Mouse (Mus musculus) limb, embryonic 13.5 days (tissue): ENCODE data around the gene Nt5c. TPM values are rescaled to one million over a fixed set of nuclear protein-coding genes. Genes with fewer than 3 reads are reported as not detected.
"Not testable (repeated sequence)": the region's sequence is repeated elsewhere in the genome, so short reads cannot be mapped to it uniquely, and the experiment has no call there.

Source experiments
- ATAC-seq: fragments of 200-750 bp; cut with Nextera tagmentation; 2 replicates; pipeline ENCODE4 v1.8.0; 2017; ENCODE audit warnings: low read depth, moderate number of reproducible peaks, moderate TSS enrichment; ENCODE audit not compliant: low FRiP score
- H3K27ac ChIP-seq: fragments of 300-500 bp; sonication (generic); 2 replicates; pipeline ENCODE4 v1.5.1; 2015; ENCODE audit warnings: inconsistent platforms, mild to moderate bottlenecking, moderate library complexity
- H3K27me3 ChIP-seq: fragments of 300-500 bp; sonication (generic); 2 replicates; pipeline ENCODE4 v1.6.1; 2015; ENCODE audit warnings: mild to moderate bottlenecking, inconsistent platforms
- H3K36me3 ChIP-seq: fragments of 300-500 bp; sonication (generic); 2 replicates; pipeline ENCODE4 v1.6.1; 2015; ENCODE audit warnings: inconsistent platforms, mild to moderate bottlenecking, moderate library complexity
- H3K4me1 ChIP-seq: fragments of 300-500 bp; sonication (generic); 2 replicates; pipeline ENCODE4 v1.6.1; 2015; ENCODE audit warnings: inconsistent platforms
- H3K4me2 ChIP-seq: fragments of 300-500 bp; sonication (generic); replicated peaks from 2 replicates; pipeline ENCODE4 v1.6.1; 2015; ENCODE audit warnings: inconsistent platforms, mild to moderate bottlenecking, moderate library complexity
- H3K4me3 ChIP-seq: fragments of 300-500 bp; sonication (generic); 2 replicates; pipeline ENCODE4 v1.5.1; 2015; ENCODE audit warnings: moderate library complexity, mild to moderate bottlenecking, inconsistent platforms
- H3K9ac ChIP-seq: fragments of 300-500 bp; sonication (generic); 2 replicates; pipeline ENCODE4 v1.6.1; 2015; ENCODE audit warnings: mild to moderate bottlenecking, inconsistent platforms
- H3K9me3 ChIP-seq: fragments of 300-500 bp; sonication (generic); 2 replicates; pipeline ENCODE4 v1.6.1; 2016; ENCODE audit warnings: inconsistent platforms
- WGBS: fragments of 180-500 bp; shearing (Covaris S2); methylation state at CpG from one replicate; pipeline ENCODE4 v1.1.7; 2015; 5-methylcytosine and 5-hydroxymethylcytosine counted together
- polyA plus RNA-seq: library from polyadenylated mRNA; unstranded; fragments of >200 nt; fragmentation: Nextera tagmentation; extraction: Ambion mirVana; gene quantifications from 2 replicates; pipeline ENCODE4 v1.2.1, GENCODE M21; 2015

Nt5c gene
- polyA plus RNA-seq, 1 experiment from 2014 or later = 65.4 TPM

- H3K9ac ChIP-seq = peak overlapping the region; percentile 43
- peaks cover 31% of the 10 kb centered on the region for H3K4me1 ChIP-seq
- 87% methylated on average over 7 of the region's 7 CpGs for WGBS
- not testable (repeated sequence) for H3K4me3 ChIP-seq, H3K9me3 ChIP-seq, ATAC-seq, H3K36me3 ChIP-seq, H3K27me3 ChIP-seq, H3K27ac ChIP-seq
- H3K4me2 ChIP-seq = peak overlapping the region; percentile 87; the same call in 1 of the 2 replicates
Observed at GRCm38 (mm10) chr11:115477388-115477787, 14.3 kb downstream of the Nt5c start.

GRCm38 (mm10) chr11:115476630-115477029 lies 15.0 kb downstream of the Nt5c start:
- WGBS = 77% methylated on average over 4 of the region's 4 CpGs

GRCm38 (mm10) chr11:115475758-115476237 lies 15.9 kb downstream of the Nt5c start:
- Histone ChIP-seq H3K4me3 (peak overlapping the region; percentile 92), H3K4me2 (peak overlapping the region; percentile 87), H3K9me3 (no peaks in the 10 kb centered on the region), H3K27me3 (no peaks in the 10 kb centered on the region), H3K36me3 (peaks cover 6% of the 10 kb centered on the region; the same call in 1 of the 2 replicates), H3K27ac (no peak overlapping the region), H3K4me1 (peaks cover 31% of the 10 kb centered on the region), H3K9ac (peak overlapping the region; percentile 85)
- ATAC-seq = 0 out of 2 replicates have a peak, but pooled peaks have one; percentile 6
- 4% methylated on average over 28 of the region's 28 CpGs for WGBS

More at GRCm38 (mm10) chr11:115476630-115477029, 15.0 kb downstream of the Nt5c start:
- H3K27me3 ChIP-seq, H3K36me3 ChIP-seq, H3K9me3 ChIP-seq, H3K9ac ChIP-seq, ATAC-seq, H3K27ac ChIP-seq: not testable (repeated sequence)
- peak overlapping the region; percentile 92 for H3K4me3 ChIP-seq
- H3K4me1 ChIP-seq = peaks cover 31% of the 10 kb centered on the region
- peak overlapping the region; percentile 87 for H3K4me2 ChIP-seq

DNA sequence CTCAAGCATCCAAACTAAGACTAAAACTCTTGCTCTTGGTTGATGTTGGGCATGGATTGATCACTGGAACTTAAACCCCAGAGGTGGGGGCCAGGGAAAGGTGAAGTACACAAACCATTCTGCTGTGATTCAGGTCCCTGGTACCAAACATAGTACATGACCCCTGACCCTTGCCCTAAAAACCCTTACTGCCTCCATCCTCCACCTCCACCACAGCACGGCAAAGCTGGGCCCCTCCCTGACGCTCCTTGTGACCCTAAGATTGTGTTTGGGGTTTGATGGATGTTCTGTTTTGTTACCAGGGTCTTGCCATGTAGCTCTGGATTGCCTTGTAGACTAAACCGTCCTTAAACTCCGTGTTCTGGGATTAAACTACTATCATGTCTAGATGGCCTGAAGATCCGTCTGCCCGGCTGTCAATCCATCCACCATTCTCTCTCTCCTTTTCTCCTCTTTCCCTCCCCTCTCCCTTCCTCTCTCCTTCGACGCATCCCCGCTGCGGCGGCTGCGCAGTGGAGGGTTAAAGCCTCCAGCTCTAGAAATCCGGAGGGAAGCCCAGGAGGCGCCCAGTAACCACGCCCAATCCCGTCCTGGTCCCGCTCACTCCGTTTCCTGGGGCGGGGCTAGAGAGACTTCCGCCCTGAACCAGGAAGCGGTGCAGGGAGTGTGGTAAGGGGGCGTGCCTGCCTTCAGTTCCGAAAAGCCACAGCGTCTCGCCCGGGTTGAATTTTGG lies 16.5 kb downstream of the Nt5c start, which contains the start of gene Armc7:
Gene Armc7 (plus strand): TSS at position 643 of the 733 bp plus-strand sequence.
- WGBS = 1% methylated on average over 26 of the region's 26 CpGs

DNA sequence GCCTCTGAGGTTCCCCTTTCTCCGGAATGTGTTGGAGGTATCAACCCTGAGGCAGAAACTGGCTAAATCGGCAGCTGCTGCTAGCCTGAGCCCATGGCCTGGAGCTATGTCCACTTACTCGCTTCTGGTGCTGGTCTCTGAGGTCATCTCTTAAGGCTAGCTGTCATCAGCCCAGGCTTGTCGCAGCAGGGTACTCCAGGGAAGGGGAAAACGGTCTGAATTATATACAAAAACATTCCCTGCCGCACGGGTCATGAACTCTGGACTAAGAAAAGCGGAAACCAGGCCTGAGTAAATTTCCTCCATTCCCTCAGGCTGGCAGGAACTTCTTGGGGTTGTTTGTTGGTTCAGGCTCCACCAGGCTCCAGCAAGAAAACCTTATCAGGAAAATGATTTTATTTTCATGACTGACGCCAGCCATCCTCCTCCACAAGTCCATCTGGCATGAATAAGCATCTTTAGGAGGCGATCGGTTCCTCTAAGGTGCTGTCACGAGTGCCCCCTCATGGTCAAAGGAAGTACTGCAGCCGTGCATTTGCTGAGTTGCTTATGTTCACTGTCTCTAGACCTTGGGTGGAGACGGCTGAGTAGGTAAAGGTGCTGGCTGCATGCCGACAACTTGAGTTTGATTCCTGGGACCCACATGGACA lies 17.9 kb downstream of the Nt5c start:
- no peaks in the 10 kb centered on the region for H3K36me3 ChIP-seq
- H3K27ac ChIP-seq = peak overlapping the region; percentile 44
- peak overlapping the region; percentile 16; the same call in 1 of the 2 replicates for H3K4me3 ChIP-seq
- peak overlapping the region; percentile 39; the same call in 1 of the 2 replicates for H3K9ac ChIP-seq
- H3K9me3 ChIP-seq = no peaks in the 10 kb centered on the region
- 9% methylated on average over 15 of the region's 15 CpGs for WGBS
- no peaks in the 10 kb centered on the region for H3K27me3 ChIP-seq
- peak overlapping the region; percentile 45 for H3K4me2 ChIP-seq
- peak; percentile 29; the same call in 1 of the 2 replicates for ATAC-seq
- peaks cover 31% of the 10 kb centered on the region for H3K4me1 ChIP-seq

More for the DNA sequence above, 16.5 kb downstream of the Nt5c start, which contains the start of gene Armc7:
- Histone ChIP-seq H3K4me2 (peak within 1 kb of the TSS; percentile 87), H3K27me3 (no peaks in the 10 kb centered on the region), H3K36me3 (peaks cover 5% of the 10 kb centered on the region; the same call in 1 of the 2 replicates), H3K9ac (peak within 1 kb of the TSS; percentile 85), H3K27ac (peak within 1 kb of the TSS; percentile 63), H3K4me1 (peaks cover 31% of the 10 kb centered on the region), H3K4me3 (peak within 1 kb of the TSS; percentile 92), H3K9me3 (no peaks in the 10 kb centered on the region)
- ATAC-seq = peak; percentile 94

- 83% methylated on average over 7 of the region's 7 CpGs for WGBS
- no peaks in the 10 kb centered on the region for H3K36me3 ChIP-seq
- no peaks in the 10 kb centered on the region for H3K27me3 ChIP-seq
- no peaks in the 10 kb centered on the region for H3K9me3 ChIP-seq
- peaks cover 31% of the 10 kb centered on the region for H3K4me1 ChIP-seq
- ATAC-seq = no peak
- H3K27ac ChIP-seq = no peak overlapping the region
- no peak overlapping the region for H3K4me2 ChIP-seq
- H3K4me3 ChIP-seq = no peak overlapping the region
- no peak overlapping the region for H3K9ac ChIP-seq
Observed at GRCm38 (mm10) chr11:115472183-115472582, 19.5 kb downstream of the Nt5c start.

DNA sequence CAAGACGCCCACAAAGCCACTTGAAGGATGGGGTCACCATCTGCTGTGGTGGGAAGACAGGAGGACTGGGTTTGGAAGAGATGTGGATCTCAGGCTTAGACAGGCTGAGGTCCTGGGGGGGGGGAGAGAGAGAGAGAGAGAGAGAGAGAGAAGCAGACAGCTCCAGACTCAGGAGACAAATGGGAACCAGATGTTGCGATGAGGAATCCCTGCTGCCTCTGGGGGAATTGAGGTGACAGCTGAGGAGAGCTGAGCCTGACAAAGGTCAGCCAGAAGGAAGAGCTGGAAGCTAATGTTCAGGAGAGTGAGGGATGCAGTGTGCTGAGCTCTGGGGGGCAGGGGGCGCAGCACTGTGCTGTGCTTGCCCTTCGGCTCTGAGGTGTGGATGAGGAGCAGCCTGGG lies 24.4 kb downstream of the Nt5c start:
- Histone ChIP-seq H3K9ac (no peak overlapping the region), H3K27ac (no peak overlapping the region), H3K9me3 (no peaks in the 10 kb centered on the region), H3K4me2 (no peak overlapping the region), H3K4me3 (no peak overlapping the region), H3K4me1 (peaks cover 10% of the 10 kb centered on the region), H3K27me3 (no peaks in the 10 kb centered on the region), H3K36me3 (no peaks in the 10 kb centered on the region)
- peak; percentile 52; the same call in 1 of the 2 replicates for ATAC-seq
- WGBS = 5% methylated on average over 4 of the region's 4 CpGs

DNA sequence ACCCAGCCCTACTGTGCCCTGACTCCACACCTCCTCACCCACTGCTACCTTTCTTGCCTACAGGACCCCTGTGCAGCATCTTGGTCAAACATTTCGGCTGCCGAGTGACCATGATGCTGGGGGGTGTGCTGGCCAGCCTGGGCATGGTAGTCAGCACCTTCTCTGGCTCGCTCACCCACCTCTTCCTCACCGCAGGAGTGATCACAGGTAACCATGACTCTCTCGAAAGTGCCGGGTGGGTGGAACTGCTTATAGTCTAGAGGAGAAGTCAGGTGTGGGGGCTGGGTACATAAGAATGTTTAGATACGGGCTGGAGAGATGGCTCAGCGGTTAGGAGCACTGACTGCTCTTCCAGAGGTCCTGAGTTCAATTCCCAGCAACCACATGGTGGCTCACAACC lies 26.8 kb downstream of the Nt5c start:
- H3K27me3 ChIP-seq = 0 out of 2 replicates have a peak, but pooled peaks cover 4% of the 10 kb centered on the region
- no peak overlapping the region for H3K4me3 ChIP-seq
- no peak for ATAC-seq
- WGBS = 88% methylated on average over 8 of the region's 8 CpGs
- H3K27ac ChIP-seq = no peak overlapping the region
- peaks cover 16% of the 10 kb centered on the region for H3K4me1 ChIP-seq
- no peak overlapping the region for H3K4me2 ChIP-seq
- H3K36me3 ChIP-seq = no peaks in the 10 kb centered on the region
- H3K9ac ChIP-seq = no peak overlapping the region
- no peaks in the 10 kb centered on the region for H3K9me3 ChIP-seq

- H3K27ac ChIP-seq = no peak overlapping the region
- ATAC-seq = no peak
- H3K4me3 ChIP-seq = no peak overlapping the region
- no peaks in the 10 kb centered on the region for H3K9me3 ChIP-seq
- peaks cover 16% of the 10 kb centered on the region for H3K4me1 ChIP-seq
- H3K4me2 ChIP-seq = no peak overlapping the region
- WGBS = 57% methylated on average over 11 of the region's 11 CpGs
- H3K27me3 ChIP-seq = 0 out of 2 replicates have a peak, but pooled peaks cover 4% of the 10 kb centered on the region
- H3K36me3 ChIP-seq = no peaks in the 10 kb centered on the region
- no peak overlapping the region for H3K9ac ChIP-seq
Observed at GRCm38 (mm10) chr11:115463397-115463796, 28.3 kb downstream of the Nt5c start.

DNA sequence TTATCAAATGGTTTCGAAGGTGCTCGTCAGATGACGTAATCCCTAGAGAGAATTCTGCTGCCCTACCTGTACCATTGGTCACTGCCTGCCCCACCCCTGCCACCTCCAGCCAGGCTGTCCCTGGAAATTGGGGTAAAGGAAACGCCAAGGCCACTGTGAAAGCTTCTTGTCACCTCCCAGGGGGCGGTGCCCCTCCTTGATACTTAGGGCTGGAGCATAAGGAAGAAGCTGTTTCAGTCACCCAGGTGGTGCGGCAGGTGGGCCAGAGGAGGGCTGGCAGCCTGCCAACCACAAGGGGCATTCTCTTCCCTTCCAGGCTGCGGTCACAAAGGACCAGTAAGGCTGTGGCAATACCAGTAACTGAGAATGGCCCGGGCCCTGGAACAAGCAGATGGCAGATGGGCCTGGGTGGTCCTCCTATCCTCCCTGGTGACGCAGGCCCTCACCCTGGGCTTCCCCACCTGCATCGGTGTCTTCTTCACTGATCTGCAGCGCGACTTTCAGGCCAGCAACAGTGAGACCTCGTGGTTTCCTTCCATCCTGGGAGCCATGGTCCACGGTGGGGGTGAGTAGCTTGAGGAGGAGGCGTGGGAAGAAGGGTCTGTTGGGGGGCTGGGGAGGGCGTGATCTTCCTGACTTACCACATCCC lies 29.3 kb downstream of the Nt5c start, which contains the start of gene Slc16a5:
Gene Slc16a5 (plus strand): TSS at position 232 of the 649 bp plus-strand sequence.
- ATAC-seq = no peak
- Histone ChIP-seq H3K4me2 (no peak within 1 kb of the TSS), H3K27ac (no peak within 1 kb of the TSS), H3K4me1 (peaks cover 14% of the 10 kb centered on the region), H3K36me3 (no peaks in the 10 kb centered on the region), H3K9ac (no peak within 1 kb of the TSS), H3K27me3 (0 out of 2 replicates have a peak, but pooled peaks cover 4% of the 10 kb centered on the region), H3K4me3 (no peak within 1 kb of the TSS), H3K9me3 (no peaks in the 10 kb centered on the region)
- 71% methylated on average over 16 of the region's 16 CpGs for WGBS

DNA sequence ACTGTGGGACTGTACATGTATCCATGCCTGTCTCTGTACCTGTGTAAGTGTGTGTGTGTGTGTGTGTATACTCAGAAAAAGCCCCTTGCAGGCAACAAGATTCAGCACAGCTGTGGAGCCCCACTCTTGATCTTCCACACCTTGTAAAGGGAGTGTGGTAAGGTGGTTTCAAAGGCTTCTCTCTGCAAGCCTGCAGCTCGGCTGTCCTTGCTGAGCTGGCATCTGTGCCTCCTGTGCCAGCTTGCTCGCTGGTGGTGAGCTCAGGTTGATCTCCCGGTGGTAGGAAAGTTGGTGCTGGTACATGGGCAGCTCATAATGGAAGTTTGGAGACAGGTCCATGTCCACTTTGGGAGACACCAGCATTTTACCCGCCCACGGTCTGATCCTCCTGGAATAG lies 29.8 kb downstream of the Nt5c start:
- no peak for ATAC-seq
- no peak overlapping the region for H3K9ac ChIP-seq
- H3K4me2 ChIP-seq = no peak overlapping the region
- no peaks in the 10 kb centered on the region for H3K9me3 ChIP-seq
- 0 out of 2 replicates have a peak, but pooled peaks cover 4% of the 10 kb centered on the region for H3K27me3 ChIP-seq
- no peak overlapping the region for H3K27ac ChIP-seq
- 73% methylated on average over 5 of the region's 5 CpGs for WGBS
- H3K36me3 ChIP-seq = no peaks in the 10 kb centered on the region
- H3K4me1 ChIP-seq = peaks cover 9% of the 10 kb centered on the region; the same call in 1 of the 2 replicates
- no peak overlapping the region for H3K4me3 ChIP-seq
